Mouse (Mus musculus) cerebellum, adult 11-12 months (tissue): Measurements from ENCODE around the gene Naa60.
A peak's percentile ranks its signal among the peaks of the same experiment; 100 is the strongest.

ENCODE experiments used
- DNase-seq: peaks from one replicate; pipeline ENCODE4 v3.0.0; 2022

Gene Naa60

DNA sequence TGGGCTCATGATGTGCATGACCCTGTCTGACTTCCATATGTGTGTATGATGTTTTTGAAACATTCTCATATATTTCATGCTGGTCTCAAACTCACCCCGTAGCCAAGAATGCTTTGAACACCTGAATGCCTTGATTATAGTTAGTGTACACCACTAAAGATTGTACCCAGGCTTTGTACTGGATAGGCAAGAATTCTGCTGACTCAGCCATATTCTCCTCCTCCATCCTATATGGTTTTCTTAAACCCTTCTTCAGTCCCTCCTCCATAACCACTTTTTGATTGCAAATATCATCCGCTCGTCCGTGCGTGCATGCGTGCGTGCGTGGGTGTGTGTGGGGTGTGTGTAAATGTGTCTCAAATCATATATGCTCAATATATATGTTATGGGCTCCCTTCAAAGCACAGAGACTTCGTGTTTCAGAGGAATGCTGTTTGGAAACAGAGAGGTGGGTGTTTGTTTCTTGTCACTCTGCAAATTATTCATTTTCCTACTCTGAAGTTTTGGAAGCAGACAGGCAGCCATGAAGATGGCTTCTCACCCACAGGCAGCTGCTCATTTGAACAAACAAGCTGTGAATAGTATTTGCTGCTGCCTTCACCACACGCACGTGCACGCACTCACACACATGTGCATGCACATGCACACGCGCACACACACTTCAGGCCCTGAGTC is 19.6 kb downstream of the Naa60 start:
- no peak for DNase-seq

DNA sequence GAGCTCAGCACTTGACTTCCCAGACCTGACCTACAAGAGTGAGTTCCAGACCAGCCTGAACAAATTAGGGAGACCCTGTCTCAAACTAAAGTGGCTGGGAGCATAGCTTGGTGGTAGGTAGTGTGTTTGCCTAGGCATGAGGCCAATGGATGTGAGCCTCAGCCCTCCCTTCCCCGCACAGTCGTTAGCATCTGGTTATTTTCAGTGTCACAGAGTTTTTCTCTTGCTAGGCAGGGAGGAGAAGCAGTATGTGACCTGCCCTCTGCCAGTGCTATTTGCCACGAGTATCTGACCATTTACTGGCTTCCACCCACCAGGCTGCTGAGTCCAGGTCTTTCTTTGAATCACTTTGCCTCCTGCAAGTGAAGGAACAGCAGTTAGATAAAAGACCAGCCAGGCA is 21.6 kb downstream of the Naa60 start:
- DNase-seq: no peak

DNA sequence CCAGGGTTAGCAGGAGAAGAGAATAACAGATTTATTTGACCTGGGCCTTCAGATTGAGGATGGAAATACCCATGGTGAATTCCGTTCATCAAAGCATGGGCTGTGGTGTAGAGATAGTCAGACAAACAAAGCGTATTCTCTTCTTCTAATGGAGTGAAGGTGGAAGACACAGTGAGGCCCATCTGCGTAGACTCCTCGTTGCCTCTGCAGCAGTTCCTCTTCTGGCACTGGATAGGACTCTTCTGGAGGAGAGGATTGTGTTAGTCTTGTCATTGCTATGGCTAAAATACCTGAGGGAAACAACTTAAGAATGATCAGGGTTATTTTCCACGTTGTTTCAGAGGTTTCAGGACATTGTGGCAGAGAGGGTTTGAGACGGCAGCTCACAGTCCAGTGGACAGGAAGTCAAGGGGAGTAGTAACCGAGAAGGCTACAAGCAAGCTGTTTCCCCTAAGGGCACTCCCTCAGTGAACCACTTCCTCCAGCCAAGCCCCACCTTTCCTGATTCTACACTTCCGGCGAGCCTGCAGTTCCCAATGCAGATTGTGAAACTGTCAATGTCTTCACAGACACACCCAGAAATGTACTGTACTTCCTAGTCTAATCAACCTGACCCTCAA is 23.1 kb downstream of the Naa60 start:
- DNase-seq: no peak

DNA sequence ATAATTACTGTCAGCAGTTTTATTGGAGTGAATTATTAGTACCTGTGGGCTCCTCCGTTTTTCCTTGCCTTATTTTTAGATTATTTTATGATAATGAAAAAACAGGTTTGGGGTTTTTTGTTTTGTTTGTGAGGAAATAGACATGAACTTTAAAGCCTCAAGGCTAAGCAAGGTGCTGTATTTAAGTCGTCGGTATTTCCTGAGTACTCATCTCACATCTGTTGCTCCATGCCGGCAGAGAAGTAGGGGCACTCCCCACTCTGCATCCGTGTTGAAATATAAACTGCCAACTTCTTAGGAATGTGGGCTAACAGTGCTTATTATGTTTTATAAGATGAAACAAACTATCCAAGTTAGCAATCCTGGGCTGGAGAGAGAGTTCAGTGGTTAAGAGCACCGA is 23.9 kb downstream of the Naa60 start:
- no peak for DNase-seq

DNA sequence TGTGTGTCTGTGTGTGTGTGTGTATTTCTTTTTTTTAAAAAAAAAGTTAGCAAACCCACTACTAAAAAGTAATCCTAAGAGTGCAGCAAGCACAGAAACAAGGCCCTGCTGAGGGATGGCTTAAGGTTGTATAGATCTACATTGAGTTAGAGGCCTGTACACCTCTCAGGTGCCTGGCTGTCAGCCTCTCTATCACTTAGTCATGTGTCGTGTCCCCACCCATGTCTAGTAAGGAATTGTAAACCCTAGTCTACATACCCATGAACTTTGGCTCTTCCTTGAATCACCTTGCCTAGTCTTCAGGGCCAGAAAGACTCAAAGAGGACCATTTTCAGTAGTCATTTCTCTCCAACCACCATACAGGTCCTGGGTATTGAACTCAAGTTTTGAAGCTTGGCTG is 24.4 kb downstream of the Naa60 start:
- DNase-seq: no peak

DNA sequence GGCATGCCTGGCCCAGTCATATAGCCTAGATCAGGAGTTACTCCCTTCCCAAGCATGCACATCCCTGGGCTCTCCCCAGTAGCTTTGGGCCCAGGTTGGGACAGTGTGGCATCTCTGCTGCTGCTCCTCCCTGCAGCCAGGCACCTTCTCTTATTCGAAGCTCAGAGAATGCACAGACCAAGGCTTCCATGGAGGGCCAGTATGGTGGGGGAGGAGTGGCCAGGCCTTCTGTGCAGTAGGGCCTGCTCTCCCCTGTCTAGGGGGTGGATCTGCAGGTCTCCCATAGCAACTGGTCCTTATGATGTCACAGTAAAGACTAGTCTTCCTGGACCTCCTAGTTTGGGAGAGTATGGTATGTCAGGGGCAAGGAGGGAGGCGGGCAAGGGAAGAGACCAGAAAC is 35.3 kb downstream of the Naa60 start:
- no peak for DNase-seq

DNA sequence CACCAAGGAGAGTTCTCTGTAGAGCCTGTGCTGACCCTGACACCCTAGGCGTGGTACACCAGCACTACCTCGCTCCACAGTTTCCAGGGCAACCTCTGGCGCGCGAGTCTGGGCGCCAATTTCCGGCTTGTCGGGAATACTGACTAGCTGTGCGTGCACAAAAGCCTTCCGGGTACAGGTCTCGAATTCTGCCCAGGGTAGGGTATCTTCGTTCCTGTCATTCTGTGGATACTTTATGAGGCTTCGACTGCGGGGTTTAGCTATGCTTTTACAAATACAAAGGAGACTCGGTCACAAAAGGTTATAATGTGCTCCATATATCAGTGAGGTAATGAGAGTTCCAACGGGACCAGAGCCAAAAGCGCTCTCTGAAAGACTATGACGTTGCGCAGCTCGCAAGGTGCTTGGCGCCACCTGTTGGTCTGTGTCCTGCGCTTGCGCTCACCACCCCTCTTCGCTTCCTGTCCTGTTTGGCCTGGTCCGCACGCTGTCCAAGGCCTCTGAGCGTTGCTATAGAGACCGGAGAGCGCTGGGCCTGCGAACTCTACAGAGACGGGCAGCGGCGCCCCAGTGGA is 36.4 kb downstream of the Naa60 start, which contains the start of the genes 1700037C18Rik and Cluap1:
Gene 1700037C18Rik, minus strand, starts transcription at position 153 of the 575 bp plus-strand sequence.
Gene Cluap1, plus strand, starts transcription at position 265 of the 575 bp plus-strand sequence.
- DNase-seq: peak; percentile 94

DNA sequence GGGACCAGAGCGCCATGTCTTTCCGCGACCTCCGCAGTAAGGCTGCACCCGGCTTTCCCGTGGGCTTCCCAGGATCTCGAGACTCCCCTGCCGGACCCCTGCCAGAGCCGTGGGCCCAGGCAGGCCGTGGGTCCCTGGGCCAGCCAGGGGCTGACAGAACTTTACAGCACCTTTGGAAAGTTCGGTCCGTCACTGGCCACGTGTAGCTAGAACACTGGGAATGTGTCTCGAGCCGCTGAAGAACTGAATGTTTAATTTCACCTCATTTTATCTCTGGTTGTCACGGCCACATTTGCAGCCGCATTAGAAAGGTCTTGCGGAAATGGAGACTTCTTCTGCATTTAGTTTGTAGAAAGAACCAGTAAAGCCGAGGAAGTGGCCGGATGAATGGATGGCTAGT is 36.9 kb downstream of the Naa60 start:
- DNase-seq: no peak

DNA sequence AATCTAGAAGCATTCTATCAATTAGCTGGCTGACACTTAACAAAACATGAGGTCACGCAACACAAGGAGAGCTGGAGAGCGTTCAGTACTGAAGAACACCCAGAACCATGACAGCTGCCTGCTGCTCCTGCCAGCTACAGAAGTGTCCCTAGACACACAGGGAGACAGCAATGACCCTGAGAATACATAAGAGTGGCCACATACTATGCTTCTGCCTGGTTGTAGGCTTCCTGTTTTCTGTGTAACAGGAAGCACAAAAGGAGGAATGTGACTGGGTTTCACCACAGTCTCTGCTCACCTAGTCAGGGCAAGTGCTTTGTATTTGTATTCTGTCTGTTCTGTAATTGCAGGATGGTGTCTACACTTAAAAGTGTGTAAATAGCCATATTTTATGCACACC is 48.6 kb downstream of the Naa60 start:
- DNase-seq: no peak

DNA sequence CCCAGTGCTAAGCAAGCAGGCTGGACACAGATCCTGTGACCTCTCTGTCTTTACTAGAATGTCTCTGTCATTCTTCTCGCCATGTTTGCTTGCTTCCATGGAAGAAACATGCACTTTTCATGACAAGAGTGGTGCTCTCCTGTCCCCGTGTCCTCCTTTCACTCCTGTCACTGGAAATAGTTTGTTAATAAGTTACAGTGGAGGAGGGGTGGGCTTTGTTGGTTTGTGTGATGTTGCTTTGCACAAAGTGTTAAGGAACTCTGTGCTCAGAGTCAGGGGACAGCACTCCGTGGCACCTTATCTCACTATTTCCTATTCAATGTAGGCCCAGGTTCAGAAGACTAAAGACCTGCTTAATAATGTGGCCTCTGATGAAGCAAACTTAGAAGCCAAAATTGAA is 51.3 kb downstream of the Naa60 start:
- DNase-seq: no peak

DNA sequence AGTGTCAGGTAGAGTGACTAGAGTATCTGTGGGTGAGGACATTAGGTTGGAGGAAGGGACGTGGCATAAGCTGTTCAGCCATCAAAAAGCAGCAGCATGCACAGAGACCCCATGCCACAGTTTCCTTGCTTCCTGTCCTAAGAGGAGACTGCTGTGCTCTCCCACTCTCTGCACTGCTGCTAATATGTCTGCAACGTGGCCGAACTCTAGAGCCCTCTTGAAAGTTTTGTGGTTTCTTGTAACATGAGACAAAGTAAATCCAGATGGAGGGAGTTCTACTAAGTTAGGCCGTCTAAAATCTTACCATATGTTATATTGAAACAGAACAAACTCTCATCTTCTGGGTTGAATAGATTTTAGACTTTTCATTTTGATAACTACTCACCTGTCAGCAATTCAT is 51.8 kb downstream of the Naa60 start:
- no peak for DNase-seq

DNA sequence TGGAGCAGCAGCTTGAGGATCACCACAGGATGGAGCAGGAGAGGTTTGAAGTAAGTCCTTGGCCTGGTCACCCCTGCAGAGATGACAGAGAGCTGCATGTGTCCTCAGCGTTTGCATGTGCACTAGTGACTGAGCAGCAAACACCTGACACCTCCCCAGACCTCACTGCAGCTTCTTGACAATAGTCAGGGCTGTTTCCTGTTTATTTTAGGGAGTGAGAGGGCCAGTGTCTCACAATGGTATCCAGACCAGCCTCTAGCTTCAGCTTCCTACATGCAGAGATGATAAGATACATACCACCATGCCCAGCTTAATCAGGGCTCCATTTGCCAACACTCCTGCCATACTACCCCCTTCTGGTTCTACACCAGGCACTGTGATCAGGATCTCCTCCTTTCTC is 56.4 kb downstream of the Naa60 start:
- DNase-seq: no peak

DNA sequence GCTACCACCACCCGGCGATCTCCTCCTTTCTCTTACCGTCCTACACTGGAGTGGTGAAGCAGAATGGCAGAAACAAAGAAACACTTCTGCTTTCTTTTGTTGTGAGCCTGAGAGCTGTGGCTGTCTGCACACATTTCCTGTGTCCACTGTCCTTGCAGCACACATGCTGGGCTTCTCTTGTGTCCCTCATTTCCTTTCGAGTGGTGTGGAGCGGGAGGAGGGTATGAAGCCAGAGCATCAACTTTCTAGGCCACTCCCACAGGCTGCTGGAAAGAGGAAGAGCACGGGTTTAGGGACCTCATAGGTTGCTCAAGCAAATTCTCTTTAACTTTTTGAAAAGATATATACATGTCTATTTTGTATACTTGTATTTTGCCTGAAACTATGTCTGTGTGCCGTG is 57.0 kb downstream of the Naa60 start:
- no peak for DNase-seq

DNA sequence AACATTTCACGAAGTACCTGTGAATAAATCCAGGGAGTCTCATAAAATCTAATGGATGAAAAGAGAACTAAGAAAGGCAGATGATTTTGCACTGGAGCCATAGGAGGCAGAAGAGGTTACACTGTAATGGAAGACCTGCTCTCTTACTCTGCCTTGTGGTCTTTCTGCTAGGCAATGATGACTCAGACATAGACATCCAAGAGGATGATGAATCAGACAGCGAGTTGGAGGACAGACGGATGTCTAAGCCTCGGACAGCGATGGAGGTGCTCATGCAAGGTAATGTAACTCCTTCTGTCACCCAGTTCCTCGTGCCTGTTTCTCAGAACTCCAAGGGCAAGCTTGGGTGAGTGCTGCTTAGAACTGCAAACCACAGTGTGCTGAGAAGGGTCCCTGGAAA is 61.4 kb downstream of the Naa60 start:
- no peak for DNase-seq

DNA sequence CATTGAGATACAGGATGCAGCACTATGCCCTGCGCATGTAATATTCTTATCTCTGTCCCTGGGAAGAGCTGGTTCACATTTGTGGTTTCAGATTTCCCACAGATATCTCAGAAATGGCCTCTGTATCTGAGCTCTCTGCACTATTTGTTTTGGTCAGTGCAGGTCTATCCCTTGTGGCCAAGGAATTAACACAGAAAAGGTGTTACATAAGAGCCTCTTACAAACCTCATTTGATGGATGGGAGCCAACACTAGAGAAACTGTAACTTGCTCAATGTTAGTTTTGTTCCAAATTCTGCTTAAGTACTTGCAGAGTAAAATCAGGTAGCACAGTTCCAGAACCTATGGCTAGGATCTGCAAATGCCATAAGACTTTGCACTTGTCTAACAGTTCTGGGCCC is 61.9 kb downstream of the Naa60 start:
- no peak for DNase-seq

DNA sequence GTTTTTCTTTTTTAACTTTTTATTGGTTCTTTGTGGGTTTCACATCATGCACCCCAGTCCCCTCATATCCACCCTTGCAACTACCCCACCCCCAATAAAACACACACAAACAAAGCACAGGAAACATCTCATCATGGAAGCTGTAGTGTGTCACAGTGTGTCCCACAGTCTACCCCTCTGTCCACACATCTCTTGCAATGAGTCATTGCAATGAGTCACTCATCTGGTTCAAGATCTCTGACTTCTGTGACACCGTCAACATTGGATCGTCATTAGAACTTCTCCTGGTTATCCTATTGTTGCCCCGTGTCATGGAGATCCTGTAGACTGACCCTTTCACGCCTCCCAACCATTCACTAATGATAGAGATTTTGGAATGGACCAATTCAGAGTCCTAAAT is 62.5 kb downstream of the Naa60 start:
- DNase-seq: no peak

DNA sequence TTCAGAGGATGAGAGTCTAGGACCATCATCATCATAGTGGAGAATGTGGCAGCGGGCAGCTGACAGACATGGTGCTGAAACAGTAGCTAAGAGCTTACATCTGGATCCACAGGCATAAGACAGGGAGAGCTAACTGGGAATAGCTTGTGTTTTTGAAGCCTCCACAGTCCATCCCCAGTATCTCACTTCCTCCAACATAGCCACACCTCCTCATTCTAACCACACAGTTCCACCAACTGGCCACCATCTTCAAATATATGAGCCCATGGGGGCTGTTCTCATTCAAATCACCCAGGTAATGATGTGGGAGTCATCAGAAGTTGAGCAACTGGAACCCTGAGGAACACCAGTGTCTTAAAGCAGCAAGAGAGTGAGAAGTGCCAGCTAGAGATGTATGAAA is 79.0 kb downstream of the Naa60 start:
- DNase-seq: no peak
